In genomic region chr1:64120421-64120810, GRCm38 (mm10) we compare ENCODE assay signal across 8 mouse cellular contexts. TPM values are rescaled to one million over a fixed set of nuclear protein-coding genes. Genes with fewer than 3 reads are reported as not detected.
DNase-seq lines count a peak whose midpoint lies in the region; ATAC-seq and TF ChIP-seq lines count a peak whose summit lies in the region.

No protein-coding gene starts in this region.

- H3K79me2 ChIP-seq in C2C12 (ENCODE audit: control insufficient read depth, insufficient read depth) = peaks cover 58% of the 10 kb centered on the region

- peak overlapping the region; percentile 63 for H3K4me3 ChIP-seq in C2C12 (ENCODE audit: insufficient read depth, poor library complexity, severe bottlenecking)
- peak overlapping the region; percentile 80 for H3K4me3 ChIP-seq in embryonic facial prominence, embryonic 11.5 days (ENCODE audit: low read depth, low read length)
- peak overlapping the region; percentile 70 for H3K4me3 ChIP-seq in small intestine, adult 2 months (ENCODE audit: low read depth, low read length)

- peak; percentile 43 for DNase-seq in Muller cell, postnatal 12 days (ENCODE audit: inconsistent ontology term)
- DNase-seq in embryonic facial prominence, embryonic 11.5 days (ENCODE audit: low spot score) = peak; percentile 59
- DNase-seq in heart, postnatal 10 days = peak; percentile 63 to 64
- DNase-seq in layer of hippocampus, postnatal 25 days (ENCODE audit: extremely low spot score in 1 of 2, low spot score in 1 of 2) = peak; percentile 46 to 47
- peak; percentile 47 for DNase-seq in lung, postnatal 25 days (ENCODE audit: low spot score)

- TF ChIP-seq POLR2A in small intestine, adult 2 months (IDR thresholded peaks at IDR 0.05; ENCODE audit: low read depth, low read length) = no peak

- under 1% methylated on average over 13 of the region's 13 CpGs for WGBS in embryonic facial prominence, embryonic 11.5 days
- 1% methylated on average over 13 of the region's 13 CpGs for WGBS in small intestine, adult 2 months

- peak overlapping the region; percentile 80 for H3K27ac ChIP-seq in embryonic facial prominence, embryonic 11.5 days (replicated peaks; ENCODE audit: low read depth, low read length)
- H3K27ac ChIP-seq in small intestine, adult 2 months (ENCODE audit: insufficient read depth, low read depth, low read length) = peak overlapping the region; percentile 73

- peak overlapping the region; percentile 77 for H3K4me2 ChIP-seq in embryonic facial prominence, embryonic 11.5 days (ENCODE audit: low read depth, low read length)

- intact Hi-C loops in heart, postnatal 10 days (cut with DNase I) = loop anchor here (1.0 to 10.0 kb wide), 7 partner anchors 79 to 456 kb away; partner anchors contain the start of gene Creb1

- no peaks in the 10 kb centered on the region for H3K27me3 ChIP-seq in C2C12 (ENCODE audit: control insufficient read depth, insufficient read depth, insufficient read length)
- no peaks in the 10 kb centered on the region for H3K27me3 ChIP-seq in embryonic facial prominence, embryonic 11.5 days (ENCODE audit: control insufficient read depth, insufficient read depth, low read length)
- H3K27me3 ChIP-seq in small intestine, adult 2 months (ENCODE audit: control insufficient read depth, insufficient read depth, low read length) = no peaks in the 10 kb centered on the region

- no peak for TF ChIP-seq CTCF in C2C12 (IDR thresholded peaks at IDR 0.05; ENCODE audit: control insufficient read depth, insufficient read depth, insufficient read length)
- no peak for TF ChIP-seq CTCF in small intestine, adult 2 months (IDR thresholded peaks at IDR 0.05; ENCODE audit: extremely low read depth, insufficient read length, insufficient replicate concordance, low read depth, low read length)

- H3K79me3 ChIP-seq in C2C12 (ENCODE audit: low read depth) = peaks cover 57% of the 10 kb centered on the region

- H3K36me3 ChIP-seq in C2C12 (ENCODE audit: control insufficient read depth, insufficient read depth) = no peaks in the 10 kb centered on the region
- H3K36me3 ChIP-seq in embryonic facial prominence, embryonic 11.5 days (replicated peaks; ENCODE audit: control insufficient read depth, insufficient read depth, low read depth, low read length) = no peaks in the 10 kb centered on the region
- H3K36me3 ChIP-seq in small intestine, adult 2 months (ENCODE audit: control insufficient read depth, insufficient read depth, low read length) = no peaks in the 10 kb centered on the region

- no peak for ATAC-seq in embryonic facial prominence, embryonic 11.5 days (replicated peaks; ENCODE audit: insufficient number of reproducible peaks, low FRiP score, low TSS enrichment, low read depth)
- no peak for ATAC-seq in monocyte, adult 5-6 weeks (replicated peaks; ENCODE audit: insufficient number of reproducible peaks, low FRiP score, low TSS enrichment, poor library complexity, severe bottlenecking)

- no peaks in the 10 kb centered on the region for H3K4me1 ChIP-seq in embryonic facial prominence, embryonic 11.5 days (ENCODE audit: control insufficient read depth, insufficient read depth, low read length)
- H3K4me1 ChIP-seq in small intestine, adult 2 months (ENCODE audit: control insufficient read depth, insufficient read depth, insufficient read length, low read length) = no peaks in the 10 kb centered on the region; the same call in 1 of the 2 replicates

- peak overlapping the region; percentile 79 for H3K9ac ChIP-seq in embryonic facial prominence, embryonic 11.5 days (replicated peaks; ENCODE audit: low read length)

- H3K9me3 ChIP-seq in embryonic facial prominence, embryonic 11.5 days (replicated peaks; ENCODE audit: control insufficient read depth, low read length) = no peaks in the 10 kb centered on the region

- peak overlapping the region; percentile 79 for H3ac ChIP-seq in C2C12 (ENCODE audit: control insufficient read depth, insufficient read length, low read depth)

TF ChIP-seq in C2C12, 6 proteins besides CTCF, POLR2A, EP300 and RAD21:
- TF ChIP-seq MYOD1 (IDR thresholded peaks at IDR 0.05; ENCODE audit: control insufficient read depth, insufficient read length, low read depth) = no peak
- TF ChIP-seq MYOG (IDR thresholded peaks at IDR 0.05; ENCODE audit: control insufficient read depth, extremely low read depth, insufficient read length) = no peak
- TF ChIP-seq USF1 (IDR thresholded peaks at IDR 0.05; ENCODE audit: low read depth) = no peak
- no peak for TF ChIP-seq CEBPB (IDR thresholded peaks at IDR 0.05; ENCODE audit: low read depth)
- no peak for TF ChIP-seq MAX (IDR thresholded peaks at IDR 0.05)
- no peak for TF ChIP-seq FOSL1 (IDR thresholded peaks at IDR 0.05; ENCODE audit: insufficient read depth, low read length, poor library complexity, severe bottlenecking)

RNA-seq across cellular contexts. Expression of gene Klf7, which starts 1.7 kb away (rescaled TPM):
- polyA plus RNA-seq in C2C12 (2012; fragmentation: generic; extraction: Trizol) = 4.2 TPM
- polyA plus RNA-seq in embryonic facial prominence, embryonic 11.5 days (2014; fragmentation: Nextera tagmentation; extraction: Ambion mirVana) = 15.6 and 16.3 TPM in 2 replicates
- total RNA-seq in heart, postnatal 10 days (2021) = 10 to 100 TPM; 21.5 to 24.0 TPM
- 10 to 100 TPM; 33.4 to 41.3 TPM for total RNA-seq in layer of hippocampus, postnatal 25 days (2021)
- 4.0 and 4.1 TPM in 2 replicates for polyA plus RNA-seq in small intestine, adult 2 months (2012; rRNA removed)
- 15.9 to 26.0 TPM (median 19.5 TPM) in 3 replicates for total RNA-seq in monocyte, adult 5-6 weeks (2017)
